Mouse (Mus musculus): ENCODE data around the gene Arid3a. TPM values are rescaled to one million over a fixed set of nuclear protein-coding genes. Genes with fewer than 3 reads are reported as not detected.

The Arid3a gene
- polyA plus RNA-seq, 1 experiment from 2014 or later: 5.5 TPM

DNA sequence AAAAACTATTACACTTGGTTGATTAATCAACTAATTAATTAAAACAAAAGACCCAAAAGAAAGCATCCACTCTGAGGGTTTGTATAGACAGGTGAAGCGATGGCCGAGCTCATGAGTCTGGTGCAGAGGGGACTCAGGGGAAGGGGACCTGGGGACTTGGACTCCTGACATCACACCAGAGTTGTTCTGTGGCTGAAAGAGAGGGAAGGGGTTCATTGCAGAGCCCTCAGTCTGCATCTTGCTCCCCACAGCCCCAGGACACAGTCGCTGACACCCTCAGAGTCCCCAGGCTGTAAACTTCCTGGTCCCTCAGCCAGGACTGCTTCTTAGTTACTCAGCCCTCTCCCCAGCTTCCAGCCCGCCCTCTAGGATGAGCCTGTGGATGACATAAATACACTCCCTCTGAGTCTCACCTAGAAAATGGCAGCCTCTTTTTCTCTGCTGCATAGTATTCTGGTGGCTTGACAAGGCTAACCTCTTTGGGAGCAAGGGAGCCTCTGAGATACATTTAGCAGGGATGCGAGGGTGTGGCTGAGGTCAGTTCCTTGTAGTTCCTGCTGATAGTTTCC, 9.2 kb upstream of the Arid3a start:
- Histone ChIP-seq H3K27ac (ENCODE audit: low read depth) (no peak overlapping the region), H3K4me1 (ENCODE audit: insufficient read depth) (peaks cover 55% of the 10 kb centered on the region), H3K9me3 (ENCODE audit: low read length) (no peaks in the 10 kb centered on the region), H3K27me3 (ENCODE audit: insufficient read depth, low read length) (peaks cover 52% of the 10 kb centered on the region), H3K9ac (replicated peaks) (no peak overlapping the region), H3K4me3 (ENCODE audit: low read depth, low read length) (no peak overlapping the region), H3K4me2 (ENCODE audit: low read depth, low read length) (peak overlapping the region; percentile 98; the same call in 1 of the 2 replicates), H3K36me3 (replicated peaks; ENCODE audit: insufficient read depth, low read length) (no peaks in the 10 kb centered on the region)
- 65% methylated on average over 5 of the region's 5 CpGs for WGBS (ENCODE audit: insufficient replicate concordance)
- no peak for DNase-seq
- no peak for ATAC-seq
- TF ChIP-seq EP300 (IDR thresholded peaks at IDR 0.05; ENCODE audit: low read depth): no peak
- TF ChIP-seq CTCF (IDR thresholded peaks at IDR 0.05; ENCODE audit: low read depth): no peak

DNA sequence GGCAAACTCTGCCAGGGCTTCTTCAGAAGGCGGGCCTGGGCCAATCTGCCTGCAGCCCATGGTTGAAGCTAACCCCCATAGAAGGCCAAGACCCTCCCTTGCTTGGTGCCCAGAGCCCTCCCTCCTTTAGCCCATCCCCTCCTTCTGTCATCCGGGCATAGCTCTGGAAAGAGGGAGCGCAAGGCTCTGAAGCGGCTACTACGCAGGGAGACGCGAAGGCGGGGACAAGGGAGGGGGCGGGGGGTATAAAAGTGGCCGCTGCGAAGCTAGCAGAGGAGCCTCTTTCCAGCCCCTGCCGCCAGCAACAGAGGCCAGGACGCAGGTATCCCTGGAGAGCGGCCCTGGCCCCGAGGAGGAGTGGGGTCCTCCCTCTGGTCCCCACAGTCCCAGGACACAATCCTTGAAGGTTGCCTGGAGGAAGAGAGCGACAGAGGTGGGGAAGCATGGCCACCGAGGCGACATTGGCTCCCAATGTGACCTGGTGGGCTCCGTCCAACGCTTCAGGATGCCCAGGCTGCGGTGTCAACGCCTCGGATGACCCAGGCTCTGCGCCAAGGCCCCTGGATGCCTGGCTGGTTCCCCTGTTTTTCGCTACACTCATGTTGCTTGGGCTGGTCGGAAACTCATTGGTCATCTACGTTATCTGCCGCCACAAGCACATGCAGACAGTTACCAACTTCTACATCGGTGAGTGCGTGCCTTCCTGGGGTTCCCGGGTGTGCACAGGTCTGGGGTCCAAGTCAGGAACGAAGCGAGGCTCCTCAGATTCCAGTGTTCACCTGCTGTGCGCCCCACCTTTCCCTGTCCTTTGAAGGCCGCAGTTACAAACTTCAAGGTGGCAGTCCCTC, 8.4 kb upstream of the Arid3a start:
- TF ChIP-seq EP300 (IDR thresholded peaks at IDR 0.05; ENCODE audit: low read depth): no peak
- no peak for TF ChIP-seq CTCF (IDR thresholded peaks at IDR 0.05; ENCODE audit: low read depth)
- Histone ChIP-seq H3K27me3 (ENCODE audit: insufficient read depth, low read length) (peaks cover 56% of the 10 kb centered on the region), H3K36me3 (replicated peaks; ENCODE audit: insufficient read depth, low read length) (no peaks in the 10 kb centered on the region), H3K4me1 (ENCODE audit: insufficient read depth) (peaks cover 62% of the 10 kb centered on the region), H3K9me3 (ENCODE audit: low read length) (no peaks in the 10 kb centered on the region), H3K27ac (ENCODE audit: low read depth) (no peak overlapping the region), H3K9ac (replicated peaks) (peak overlapping the region; percentile 6; the same call in 1 of the 2 replicates), H3K4me3 (ENCODE audit: low read depth, low read length) (no peak overlapping the region), H3K4me2 (ENCODE audit: low read depth, low read length) (peak overlapping the region; percentile 27; the same call in 1 of the 2 replicates)
- DNase-seq (no peak), ATAC-seq (no peak)
- WGBS (ENCODE audit: insufficient replicate concordance): 20% methylated on average over 35 of the region's 35 CpGs

DNA sequence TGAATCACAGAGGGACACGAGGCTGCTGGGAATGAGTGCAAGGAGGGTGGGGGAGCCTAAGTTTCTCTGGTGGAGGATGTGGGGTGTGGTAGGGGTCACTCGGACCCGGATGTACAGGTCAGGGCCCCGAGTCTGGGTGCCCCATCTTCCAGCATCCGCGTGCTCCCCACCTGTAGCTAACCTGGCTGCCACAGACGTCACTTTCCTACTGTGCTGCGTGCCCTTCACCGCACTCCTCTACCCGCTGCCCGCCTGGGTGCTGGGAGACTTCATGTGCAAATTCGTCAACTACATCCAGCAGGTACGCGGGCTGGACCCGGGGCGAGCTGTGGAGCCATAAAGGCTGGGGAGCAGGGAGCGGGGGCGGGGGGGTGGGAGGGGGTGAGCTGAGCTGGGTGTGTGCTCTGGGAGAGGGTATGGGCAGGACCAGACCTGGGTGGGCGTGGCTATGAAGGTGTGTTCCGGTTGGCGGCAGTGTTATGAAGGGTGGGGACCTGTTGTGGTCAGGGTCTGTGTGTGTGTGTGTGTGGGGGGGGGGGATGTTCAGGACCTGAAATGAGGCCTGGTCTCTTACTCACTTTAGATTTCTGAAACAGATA, 7.5 kb upstream of the Arid3a start:
- Histone ChIP-seq H3K9ac (replicated peaks) (no peak overlapping the region), H3K4me3 (ENCODE audit: low read depth, low read length) (no peak overlapping the region), H3K9me3 (ENCODE audit: low read length) (no peaks in the 10 kb centered on the region), H3K4me2 (ENCODE audit: low read depth, low read length) (peak overlapping the region; percentile 38; the same call in 1 of the 2 replicates), H3K27me3 (ENCODE audit: insufficient read depth, low read length) (peaks cover 56% of the 10 kb centered on the region), H3K27ac (ENCODE audit: low read depth) (no peak overlapping the region), H3K4me1 (ENCODE audit: insufficient read depth) (peaks cover 56% of the 10 kb centered on the region), H3K36me3 (replicated peaks; ENCODE audit: insufficient read depth, low read length) (no peaks in the 10 kb centered on the region)
- WGBS (ENCODE audit: insufficient replicate concordance): 15% methylated on average over 19 of the region's 21 CpGs
- ATAC-seq (no peak), DNase-seq (no peak)
- no peak for TF ChIP-seq CTCF (IDR thresholded peaks at IDR 0.05; ENCODE audit: low read depth)
- TF ChIP-seq EP300 (IDR thresholded peaks at IDR 0.05; ENCODE audit: low read depth): no peak

DNA sequence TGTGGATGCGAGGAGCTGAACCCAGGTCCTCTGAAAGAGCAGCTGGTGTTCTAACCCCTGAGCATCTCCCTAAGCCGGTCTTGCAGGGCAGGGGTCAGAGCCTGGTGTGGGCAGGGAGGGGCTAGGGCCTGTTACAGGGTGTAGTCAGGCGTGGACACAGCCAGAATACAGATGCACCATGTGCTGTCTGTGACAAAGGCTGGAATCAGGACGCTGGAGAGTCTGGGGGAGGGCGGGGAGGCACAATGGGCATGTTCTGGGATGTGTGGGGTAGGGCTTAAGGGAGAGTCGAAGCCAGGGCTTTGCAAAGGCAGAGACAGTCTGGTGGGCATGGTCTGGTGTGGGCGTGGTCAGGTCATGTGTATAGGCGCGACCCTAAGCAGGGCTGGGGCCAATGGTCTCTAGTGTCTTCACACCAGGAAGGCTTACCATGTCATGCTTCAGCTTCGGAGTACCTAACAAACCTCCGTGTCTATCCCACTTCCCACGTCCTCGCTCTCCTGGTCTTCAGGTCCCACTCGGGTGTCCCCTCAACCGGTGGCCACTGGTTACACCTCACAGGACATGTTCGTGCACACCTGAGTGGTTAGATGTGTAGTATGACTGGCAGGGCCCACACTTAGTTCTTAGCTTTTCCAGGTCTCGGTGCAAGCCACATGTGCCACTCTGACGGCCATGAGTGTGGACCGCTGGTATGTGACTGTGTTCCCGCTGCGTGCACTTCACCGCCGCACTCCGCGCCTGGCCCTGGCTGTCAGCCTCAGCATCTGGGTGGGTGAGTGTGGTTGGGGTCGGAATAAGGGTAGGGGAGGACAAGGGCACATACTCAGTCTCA, 6.6 kb upstream of the Arid3a start:
- TF ChIP-seq CTCF (IDR thresholded peaks at IDR 0.05; ENCODE audit: low read depth) (no peak), EP300 (IDR thresholded peaks at IDR 0.05; ENCODE audit: low read depth) (no peak)
- H3K9me3 ChIP-seq (ENCODE audit: low read length): no peaks in the 10 kb centered on the region
- 0 out of 2 replicates have a peak overlapping the region, but pooled peaks have one; percentile 10 for H3K4me3 ChIP-seq (ENCODE audit: low read depth, low read length)
- WGBS (ENCODE audit: insufficient replicate concordance): 26% methylated on average over 26 of the region's 26 CpGs
- H3K36me3 ChIP-seq (replicated peaks; ENCODE audit: insufficient read depth, low read length): no peaks in the 10 kb centered on the region
- DNase-seq (no peak), ATAC-seq (no peak)
- H3K4me2 ChIP-seq (ENCODE audit: low read depth, low read length): no peak overlapping the region
- no peak overlapping the region for H3K27ac ChIP-seq (ENCODE audit: low read depth)
- H3K4me1 ChIP-seq (ENCODE audit: insufficient read depth): peaks cover 46% of the 10 kb centered on the region
- H3K9ac ChIP-seq (replicated peaks): no peak overlapping the region
- peaks cover 56% of the 10 kb centered on the region for H3K27me3 ChIP-seq (ENCODE audit: insufficient read depth, low read length)

DNA sequence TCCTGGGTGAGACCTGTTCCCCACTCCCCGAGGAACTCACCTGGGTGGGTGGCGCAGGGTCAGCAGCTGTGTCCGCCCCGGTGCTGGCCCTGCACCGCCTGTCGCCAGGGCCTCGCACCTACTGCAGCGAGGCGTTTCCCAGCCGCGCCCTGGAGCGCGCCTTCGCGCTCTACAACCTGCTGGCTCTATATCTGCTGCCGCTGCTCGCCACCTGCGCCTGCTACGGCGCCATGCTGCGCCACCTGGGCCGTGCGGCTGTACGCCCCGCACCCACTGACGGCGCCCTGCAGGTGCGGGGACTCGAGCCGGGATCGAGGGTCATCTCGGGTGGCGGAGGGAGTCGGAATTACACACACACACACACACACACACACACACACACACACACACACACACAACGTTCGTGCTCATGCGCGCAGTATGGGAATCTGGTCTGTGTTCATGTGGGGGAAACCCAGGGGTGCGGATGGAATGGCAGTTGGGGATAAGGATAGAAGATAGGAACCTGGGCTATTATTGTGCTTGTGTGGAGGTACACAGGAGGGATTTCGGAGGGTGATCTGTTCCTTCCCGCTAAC, 5.8 kb upstream of the Arid3a start, which contains the start of gene R3hdm4:
Gene R3hdm4 (minus strand): TSS at position 251 of the 578 bp plus-strand sequence.
- Histone ChIP-seq H3K4me3 (ENCODE audit: low read depth, low read length) (0 out of 2 replicates have a peak within 1 kb of the TSS, but pooled peaks have one; percentile 19), H3K4me1 (ENCODE audit: insufficient read depth) (peaks cover 46% of the 10 kb centered on the region), H3K4me2 (ENCODE audit: low read depth, low read length) (peak within 1 kb of the TSS; percentile 50), H3K27me3 (ENCODE audit: insufficient read depth, low read length) (peaks cover 56% of the 10 kb centered on the region), H3K9ac (replicated peaks) (no peak within 1 kb of the TSS), H3K27ac (ENCODE audit: low read depth) (no peak within 1 kb of the TSS), H3K36me3 (replicated peaks; ENCODE audit: insufficient read depth, low read length) (no peaks in the 10 kb centered on the region), H3K9me3 (ENCODE audit: low read length) (no peaks in the 10 kb centered on the region)
- no peak for ATAC-seq
- no peak for DNase-seq
- 12% methylated on average over 31 of the region's 41 CpGs for WGBS (ENCODE audit: insufficient replicate concordance)
- no peak for TF ChIP-seq EP300 (IDR thresholded peaks at IDR 0.05; ENCODE audit: low read depth)
- no peak for TF ChIP-seq CTCF (IDR thresholded peaks at IDR 0.05; ENCODE audit: low read depth)
